Mouse (Mus musculus) activated CD4-positive, CD25-positive, alpha-beta regulatory T cell, adult 4 months (primary cell): Measurements from ENCODE around the gene Rps23. TPM values are rescaled to one million over a fixed set of nuclear protein-coding genes. Genes with fewer than 3 reads are reported as not detected.

Experiments used
- ATAC-seq: one replicate; pipeline ENCODE4 v1.8.0; 2017
- polyA plus RNA-seq, 2 experiments: library from polyadenylated mRNA; unstranded; fragments of 100-300 nt; shearing (Covaris generic); gene quantifications; one replicate each; pipeline ENCODE4 v1.2.1; 2017

Rps23 gene
- polyA plus RNA-seq, 2 experiments from 2014 or later, result 1,258 to 1,308 TPM

DNA sequence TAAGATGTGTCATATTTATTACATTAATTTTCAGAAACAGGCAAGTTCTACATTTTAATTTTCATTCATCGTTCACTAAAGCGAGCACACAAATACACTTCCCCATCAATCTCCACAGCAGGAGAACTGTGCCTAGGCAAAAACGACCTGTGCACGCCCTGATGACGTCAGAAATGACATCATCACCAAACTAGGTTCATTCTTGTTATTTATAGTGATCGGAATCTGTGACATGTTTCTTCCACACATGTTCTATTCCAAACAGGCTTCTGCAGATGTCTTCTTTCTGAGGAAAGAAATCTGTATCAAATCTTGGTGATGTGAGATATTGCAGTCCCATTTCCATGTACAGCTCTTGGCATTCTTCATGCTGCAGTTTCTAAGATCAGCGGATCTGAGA lies 13.1 kb downstream of the Rps23 start:
- no peak for ATAC-seq

DNA sequence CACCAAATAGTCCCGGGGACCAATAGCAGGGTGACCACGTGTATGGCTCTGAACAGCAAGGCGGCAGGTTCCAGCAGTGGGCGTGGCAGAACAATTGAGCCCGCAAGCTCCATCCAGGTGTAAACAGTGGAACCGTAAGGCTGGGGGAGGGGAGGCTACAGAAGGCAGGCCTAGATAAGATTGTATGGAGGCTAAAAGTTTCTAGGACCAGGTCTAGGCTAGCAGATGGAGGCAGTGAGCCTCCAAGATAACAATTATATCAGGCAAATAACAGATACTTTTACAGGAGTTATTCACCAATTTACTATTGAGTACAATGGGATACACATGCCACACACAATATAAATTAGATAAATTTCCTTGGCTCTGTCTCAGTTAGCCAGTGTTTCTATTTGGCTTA lies 16.4 kb downstream of the Rps23 start:
- ATAC-seq, result no peak

DNA sequence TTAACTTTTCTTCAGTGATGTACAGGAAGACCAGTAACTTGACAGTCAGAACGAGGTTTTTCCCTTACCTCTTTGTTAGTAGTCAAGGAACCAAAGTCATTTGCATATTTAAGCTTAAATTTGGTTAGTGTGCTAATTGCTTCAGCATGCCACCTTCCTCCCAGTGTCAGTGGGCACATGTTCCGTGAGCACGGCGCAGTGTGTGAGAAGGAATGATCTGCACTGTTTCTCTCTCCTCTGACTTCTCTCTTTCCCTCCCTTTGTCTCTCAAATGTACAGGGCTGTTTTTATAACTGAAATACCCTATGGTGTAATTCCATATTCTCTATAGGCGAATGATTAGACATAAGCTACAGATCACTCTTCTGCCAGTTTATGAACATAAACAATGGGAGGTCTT lies 16.8 kb downstream of the Rps23 start:
- ATAC-seq, result no peak

DNA sequence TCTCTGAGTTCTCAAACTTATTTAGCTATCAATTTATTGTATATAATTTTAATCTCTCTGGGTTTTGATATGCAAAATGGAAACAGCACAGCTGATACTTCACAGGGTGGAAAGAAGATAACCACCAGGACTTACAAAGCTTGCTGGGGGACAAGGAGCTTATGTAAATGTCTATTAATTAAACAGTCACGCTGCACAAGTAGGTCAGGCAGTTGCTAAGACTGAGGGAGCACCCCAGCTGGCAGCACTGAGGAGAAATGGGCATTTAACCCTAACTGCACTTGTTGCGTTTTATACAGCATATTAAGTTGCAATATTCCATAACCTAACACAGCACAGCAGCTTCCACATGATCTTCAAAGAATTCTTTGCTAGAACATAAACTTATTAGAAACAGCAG lies 36.1 kb downstream of the Rps23 start:
- no peak for ATAC-seq

DNA sequence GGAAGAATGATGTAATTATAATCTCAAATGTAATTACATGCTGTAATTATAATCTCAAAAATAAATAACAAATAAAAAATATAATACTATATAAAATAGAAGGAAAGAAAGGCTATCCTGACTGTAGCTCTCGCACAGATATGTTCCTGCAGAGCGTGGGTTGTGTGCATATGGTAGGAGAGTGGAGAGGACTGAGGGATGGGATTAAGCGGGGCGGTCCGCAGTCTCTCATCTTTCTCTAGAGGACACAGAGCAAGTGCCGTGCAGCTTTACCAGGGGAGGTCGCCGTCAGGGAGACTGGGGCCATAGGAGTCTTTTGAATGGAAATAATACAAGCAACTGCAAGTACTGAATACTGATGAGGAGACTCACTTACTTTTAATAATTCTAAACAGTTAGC lies 37.8 kb downstream of the Rps23 start:
- ATAC-seq, result no peak

DNA sequence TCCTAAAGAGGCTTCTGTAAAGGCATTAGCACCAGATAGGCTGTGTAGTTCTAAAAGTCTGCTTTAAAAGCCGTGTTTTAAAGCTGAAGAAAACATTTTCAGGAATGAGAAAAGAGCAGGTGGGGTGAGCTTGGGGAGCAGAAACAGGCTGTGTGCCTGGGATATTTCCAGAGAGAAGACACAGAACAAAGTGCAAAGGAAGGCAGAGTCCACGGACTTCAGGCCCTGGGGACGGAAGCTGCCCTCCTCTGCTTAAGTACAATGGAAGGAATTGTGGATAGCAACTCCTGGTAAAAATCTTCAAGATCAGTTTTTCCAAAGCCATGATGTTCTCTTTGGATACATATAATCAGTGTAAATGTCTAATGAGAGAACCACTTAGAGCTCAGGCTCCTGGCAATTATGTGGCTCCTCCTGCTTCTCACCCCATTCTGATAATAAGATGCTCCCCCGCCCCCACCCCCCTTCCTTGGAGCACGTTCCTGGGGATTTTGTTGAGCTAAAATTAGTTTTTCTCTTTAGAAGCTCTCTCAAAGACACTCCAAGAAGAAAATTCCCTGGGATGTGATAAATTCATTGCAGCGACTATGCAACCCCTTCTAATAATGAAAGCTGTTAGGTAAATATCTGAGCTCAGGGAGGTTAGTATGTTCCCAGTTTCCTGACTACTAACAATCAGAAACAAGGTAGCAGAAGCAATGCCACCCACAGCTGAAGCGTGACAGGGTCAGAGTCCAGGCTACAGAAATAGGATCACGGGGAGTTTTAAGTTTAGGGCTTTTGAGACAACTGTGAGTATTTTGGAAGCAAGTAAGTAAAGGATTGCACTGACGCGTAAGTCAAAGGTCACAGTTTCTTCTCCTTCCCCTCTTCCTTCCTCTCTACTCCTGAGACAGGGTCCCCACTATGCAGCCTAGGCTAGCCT lies 40.3 kb downstream of the Rps23 start:
- ATAC-seq, result no peak

DNA sequence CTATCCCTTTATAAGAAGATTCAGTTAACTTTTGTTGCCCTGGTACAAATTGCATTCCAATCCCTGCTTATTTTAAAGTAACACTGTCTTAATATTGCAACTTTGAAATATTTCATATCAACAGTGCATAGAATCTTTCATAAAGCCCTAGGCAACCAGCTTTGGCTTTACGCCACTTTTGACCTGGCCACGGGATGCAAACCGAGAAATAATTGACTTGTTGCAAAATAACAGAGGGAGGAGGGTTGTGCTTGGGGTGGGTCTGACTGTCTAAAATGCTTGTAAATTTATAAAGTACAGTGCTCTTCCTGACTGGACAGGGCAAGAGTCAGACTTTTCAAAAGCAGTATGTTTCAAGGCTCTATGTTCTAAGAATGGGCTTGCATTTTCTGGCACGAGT lies 41.8 kb downstream of the Rps23 start:
- ATAC-seq, result no peak

DNA sequence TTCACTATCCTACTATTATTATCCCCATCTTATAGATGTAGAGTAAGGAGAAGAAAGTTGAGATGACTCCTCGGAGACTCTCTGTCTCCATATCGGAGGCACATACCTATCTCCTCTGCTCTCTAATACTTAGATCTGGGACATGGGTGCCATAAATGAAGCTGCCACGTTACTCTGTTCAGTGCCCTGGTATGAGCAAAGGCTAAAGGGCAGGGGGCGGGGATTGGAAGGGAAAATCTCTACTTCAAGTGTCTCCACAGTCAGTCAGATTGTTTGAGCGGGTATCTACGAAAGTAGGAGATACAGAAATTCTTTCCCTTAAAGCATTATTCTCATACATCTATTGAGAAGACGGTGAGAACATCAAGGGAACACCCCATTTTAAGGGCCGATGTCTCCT lies 43.2 kb downstream of the Rps23 start:
- no peak for ATAC-seq

DNA sequence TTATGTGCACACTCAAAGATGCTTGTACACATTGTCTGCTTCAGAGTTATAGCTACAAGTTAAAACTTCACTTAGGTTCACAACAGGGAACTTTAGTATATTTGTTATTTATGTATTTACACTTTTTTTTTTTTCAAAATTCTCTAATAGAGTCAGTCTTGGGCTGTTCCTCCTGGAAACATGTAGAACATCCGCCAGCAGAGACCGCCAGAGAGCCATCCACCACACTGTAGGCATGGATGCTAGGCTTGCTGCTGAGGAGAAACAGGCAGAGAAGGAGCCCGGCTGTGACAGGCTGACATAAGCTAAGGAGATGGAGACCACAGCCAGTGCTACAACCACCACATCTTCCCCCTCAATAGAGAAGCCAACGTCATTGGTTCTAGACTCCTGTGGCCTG lies 44.7 kb downstream of the Rps23 start:
- ATAC-seq, result peak; percentile 94

DNA sequence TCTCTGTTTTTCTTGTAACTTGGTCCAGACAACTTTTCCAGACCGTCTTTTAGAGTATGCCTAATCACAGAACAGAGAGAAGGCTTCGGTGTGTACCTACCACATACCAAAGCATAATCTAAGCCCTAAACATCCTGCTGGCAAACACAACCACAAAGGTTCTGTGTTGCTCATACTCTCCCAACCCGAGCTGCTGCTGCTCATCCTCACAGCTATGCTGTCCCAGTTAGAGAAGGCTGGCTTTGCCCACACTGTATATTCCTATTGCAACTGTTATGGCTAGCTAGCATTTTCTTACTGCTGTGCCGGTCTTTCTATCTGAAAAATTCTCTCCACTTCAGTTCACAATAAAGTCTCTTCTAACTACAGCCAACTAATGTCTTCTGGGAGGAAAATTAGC lies 46.2 kb downstream of the Rps23 start:
- no peak for ATAC-seq

DNA sequence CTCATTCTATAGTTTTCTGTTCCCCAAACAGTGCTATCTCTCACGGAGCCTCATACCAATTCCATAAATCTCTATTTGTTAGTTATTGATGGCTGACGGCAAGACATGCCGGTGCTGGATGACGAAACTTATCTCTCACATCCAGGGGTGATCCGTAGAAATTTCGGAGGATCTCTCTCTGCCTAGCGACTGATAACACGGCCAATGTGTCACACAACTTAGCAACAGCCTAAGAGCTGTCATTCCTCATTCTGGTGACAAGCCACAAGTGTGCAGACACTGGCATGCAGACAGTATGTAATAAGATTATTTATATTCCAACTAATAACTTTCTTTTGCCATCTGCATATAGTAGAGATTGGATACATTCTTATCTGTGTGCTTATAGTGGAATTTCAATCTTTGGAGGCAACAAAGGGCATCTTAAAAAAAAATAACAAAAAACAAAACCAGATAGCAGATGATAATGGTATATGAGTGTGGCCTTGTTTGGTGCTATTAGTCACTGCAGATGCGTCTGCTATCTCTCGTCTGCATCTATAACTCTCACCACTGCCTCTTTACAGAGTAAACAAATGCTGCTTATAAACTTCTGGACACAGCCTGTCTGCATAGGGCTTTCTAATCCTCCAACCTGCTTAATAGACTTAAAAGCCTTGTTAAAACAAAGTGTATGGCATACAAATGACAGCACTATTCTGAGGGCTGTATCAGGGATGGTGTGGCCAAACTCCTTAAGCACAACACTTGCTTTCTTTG lies 47.7 kb downstream of the Rps23 start:
- no peak for ATAC-seq

DNA sequence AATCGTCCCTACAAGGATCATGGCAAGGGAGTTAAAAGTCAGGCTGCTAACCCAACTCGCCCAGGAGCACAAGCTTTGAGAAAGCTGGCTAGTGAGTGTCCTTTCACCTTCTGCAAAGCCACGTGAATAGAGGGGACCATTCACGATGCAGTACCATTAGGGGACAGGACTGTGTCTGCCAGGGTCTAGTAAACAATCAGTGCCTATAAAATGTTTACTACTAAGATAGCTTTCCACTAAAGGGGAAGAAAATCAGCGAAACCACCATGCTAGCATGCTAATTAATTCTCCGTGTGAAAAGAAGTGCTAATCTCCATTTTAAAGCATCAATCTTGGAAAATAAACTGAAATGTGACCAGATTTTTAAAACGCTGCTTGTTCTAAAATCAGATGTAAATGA lies 50.7 kb downstream of the Rps23 start:
- ATAC-seq, result no peak

Other genes with a start within 250 kb of the Rps23 start
- gene Atp6ap1l, start 17.6 kb upstream of the Rps23 start, polyA plus RNA-seq, result not detected